Mouse (Mus musculus) retina, postnatal 1 day (tissue): Measurements from ENCODE around the gene Cbr2.

Experiments used
- DNase-seq: peaks from one replicate; pipeline ENCODE4 v3.0.0-alpha.2; 2012

Cbr2 gene

GRCm38 (mm10) chr11:120710672-120711071 is 21.2 kb downstream of the Cbr2 start:
- no peak for DNase-seq

- DNase-seq: no peak
Measured at GRCm38 (mm10) chr11:120709551-120709950, 22.4 kb downstream of the Cbr2 start.

- no peak for DNase-seq
Measured at GRCm38 (mm10) chr11:120707969-120708368, 23.9 kb downstream of the Cbr2 start.

GRCm38 (mm10) chr11:120707225-120707624 is 24.7 kb downstream of the Cbr2 start:
- peak; percentile 53 for DNase-seq

- DNase-seq: no peak
Measured at GRCm38 (mm10) chr11:120706120-120706519, 25.8 kb downstream of the Cbr2 start.

- peak; percentile 90 for DNase-seq
Measured at GRCm38 (mm10) chr11:120704486-120705325, 27.2 kb downstream of the Cbr2 start.

GRCm38 (mm10) chr11:120703696-120704454 is 28.0 kb downstream of the Cbr2 start:
- no peak for DNase-seq

- peak; percentile 71 for DNase-seq
Measured at GRCm38 (mm10) chr11:120697741-120698140, 34.2 kb downstream of the Cbr2 start.

- DNase-seq: no peak
Measured at GRCm38 (mm10) chr11:120696568-120696967, 35.3 kb downstream of the Cbr2 start.

GRCm38 (mm10) chr11:120695641-120696040 is 36.3 kb downstream of the Cbr2 start:
- DNase-seq: no peak

- DNase-seq: no peak
Measured at GRCm38 (mm10) chr11:120695184-120695583, 36.7 kb downstream of the Cbr2 start.

GRCm38 (mm10) chr11:120693461-120693860 is 38.5 kb downstream of the Cbr2 start:
- no peak for DNase-seq

GRCm38 (mm10) chr11:120692471-120693011 is 39.4 kb downstream of the Cbr2 start:
- no peak for DNase-seq

GRCm38 (mm10) chr11:120689365-120689764 is 42.5 kb downstream of the Cbr2 start:
- no peak for DNase-seq

GRCm38 (mm10) chr11:120686650-120687272 is 45.2 kb downstream of the Cbr2 start:
- DNase-seq: no peak

- DNase-seq: no peak
Measured at GRCm38 (mm10) chr11:120684660-120685059, 47.3 kb downstream of the Cbr2 start.

GRCm38 (mm10) chr11:120684086-120684485 is 47.8 kb downstream of the Cbr2 start:
- DNase-seq: no peak

- no peak for DNase-seq
Measured at GRCm38 (mm10) chr11:120683536-120683935, 48.4 kb downstream of the Cbr2 start.

- no peak for DNase-seq
Measured at GRCm38 (mm10) chr11:120682683-120683082, 49.2 kb downstream of the Cbr2 start.

GRCm38 (mm10) chr11:120679909-120680308 is 52.0 kb downstream of the Cbr2 start:
- peak; percentile 32 for DNase-seq
